Mouse (Mus musculus): ENCODE measurements around the gene Fam169a.
"Not testable (repeated sequence)": the region's sequence is repeated elsewhere in the genome, so short reads cannot be mapped to it uniquely, and the experiment has no call there.

Gene Fam169a

DNA sequence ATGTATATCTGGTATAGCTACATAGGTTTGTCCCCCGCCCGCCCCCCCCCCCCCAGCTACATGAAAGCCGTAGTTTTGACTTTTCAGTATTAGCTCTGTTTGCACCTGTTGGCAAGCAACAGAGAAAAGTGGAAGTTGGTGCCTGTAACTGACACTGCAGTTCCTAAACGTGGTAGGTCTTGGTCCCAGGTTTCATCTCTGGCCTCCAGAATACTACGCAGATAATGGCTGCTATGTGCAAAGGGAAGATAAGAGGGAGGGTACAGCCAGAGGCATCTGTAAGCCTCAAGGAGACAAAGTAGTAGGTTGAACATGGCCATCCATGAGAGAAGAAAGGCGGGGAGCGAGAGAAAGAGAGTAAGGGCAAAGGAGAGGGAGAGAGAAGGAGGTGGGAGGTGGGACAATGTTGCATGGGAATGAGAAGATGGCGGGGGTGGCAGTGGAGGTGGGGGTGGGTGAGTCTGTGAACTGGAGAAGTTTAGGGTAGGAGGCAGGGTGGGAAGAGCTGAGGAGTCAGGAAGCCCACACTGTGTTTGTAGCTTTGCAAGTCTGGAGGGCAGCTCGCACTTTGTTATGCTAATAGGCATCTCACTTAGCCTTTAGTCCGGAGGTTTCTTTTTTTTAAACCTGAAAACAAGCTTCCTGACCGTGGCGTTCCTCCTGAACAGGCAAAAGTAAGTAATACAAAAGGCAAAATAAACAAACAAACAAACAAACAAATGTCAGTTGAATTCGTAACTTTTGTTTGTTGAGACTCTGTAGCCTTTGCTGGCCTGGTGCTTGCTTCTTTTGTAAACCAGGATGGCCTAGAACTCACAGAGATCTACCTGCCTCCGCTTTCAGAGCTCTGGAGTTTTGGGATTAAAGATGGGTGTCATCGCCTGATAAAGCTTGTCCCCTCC, at the start of gene Fam169a:
Gene Fam169a, plus strand, starts transcription at position 638 of the 902 bp plus-strand sequence.
- no peak for DNase-seq (ENCODE audit: low spot score in 2 of 2)

DNA sequence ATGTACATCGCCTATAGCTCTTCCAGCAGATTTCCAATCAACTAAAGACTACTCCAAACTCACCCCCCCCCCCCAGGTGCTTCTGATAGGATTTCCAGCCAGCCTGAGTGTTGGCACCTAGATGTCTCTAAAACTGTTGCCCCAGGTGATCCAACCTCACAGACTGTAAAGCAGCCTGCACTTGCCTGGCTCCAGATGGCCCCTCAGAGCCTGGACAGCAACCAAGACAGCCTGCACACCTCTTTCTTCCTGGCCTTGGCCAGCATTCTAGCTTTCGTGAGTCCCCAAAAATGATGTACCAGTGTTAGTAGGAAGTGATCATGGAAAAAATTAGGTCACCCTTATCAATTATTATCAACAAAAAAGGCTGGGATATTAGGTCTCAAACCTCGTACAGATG, 49.4 kb upstream of the Fam169a start:
- DNase-seq (ENCODE audit: low spot score in 2 of 2) = no peak

DNA sequence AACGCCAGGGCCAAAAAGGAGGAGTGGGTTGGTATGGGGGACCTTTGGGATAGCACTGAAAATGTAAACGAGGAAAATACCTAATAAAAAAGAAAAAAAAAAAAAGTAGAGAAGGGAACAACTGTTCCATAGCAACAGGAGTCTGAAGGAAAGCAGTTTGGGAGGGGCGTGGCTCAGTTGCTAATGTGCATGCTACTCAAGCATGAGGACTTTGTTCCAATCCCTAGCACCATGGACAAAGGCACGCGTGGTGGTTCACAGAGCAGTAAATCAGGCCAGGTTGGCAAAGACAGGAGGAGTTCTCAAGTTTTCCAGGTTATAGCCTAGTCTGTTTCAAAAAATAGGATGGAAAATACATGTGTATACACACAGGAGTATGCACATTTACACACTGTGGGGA, 47.0 kb upstream of the Fam169a start:
- no peak for DNase-seq (ENCODE audit: low spot score in 2 of 2)

DNA sequence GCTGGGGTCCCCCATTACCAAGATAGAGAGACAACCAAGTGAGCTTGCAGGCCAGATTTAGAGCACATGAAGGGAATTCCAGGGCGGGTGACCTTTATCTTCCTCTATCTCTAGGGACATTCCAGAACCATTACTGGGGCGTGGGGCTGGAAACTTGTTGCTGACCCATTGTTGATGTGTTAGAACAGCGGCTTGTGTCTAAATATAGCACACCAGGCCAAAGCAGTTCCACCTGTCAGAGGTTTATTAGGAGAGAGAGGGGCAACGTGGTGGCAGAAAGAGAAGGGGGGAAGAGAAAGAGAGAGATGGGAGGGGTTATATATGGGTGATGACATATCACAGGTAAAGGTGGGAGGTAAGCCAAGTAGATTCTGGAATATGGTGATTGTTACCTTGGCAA, 45.2 kb upstream of the Fam169a start:
- DNase-seq (ENCODE audit: low spot score in 2 of 2) = no peak

DNA sequence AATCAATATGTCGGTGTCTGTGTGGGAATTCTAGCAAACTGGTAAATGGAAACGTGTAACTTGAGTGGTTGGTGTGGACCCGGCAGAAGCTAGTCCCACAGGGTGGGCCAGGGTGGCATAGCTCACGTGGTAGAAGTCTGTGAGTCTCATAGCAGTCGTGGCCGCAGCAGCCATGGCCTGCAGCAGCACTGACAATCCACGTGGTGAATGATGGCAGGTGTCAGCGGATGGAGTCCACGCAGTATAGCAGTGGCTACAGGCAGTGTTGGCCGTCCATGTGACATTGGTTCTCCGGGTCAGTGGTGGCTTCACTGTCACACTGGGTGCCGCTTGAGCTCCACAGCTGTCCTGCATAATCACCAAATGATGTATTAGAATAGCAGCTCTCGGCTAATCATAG, 37.0 kb upstream of the Fam169a start:
- no peak for DNase-seq (ENCODE audit: low spot score in 2 of 2)

DNA sequence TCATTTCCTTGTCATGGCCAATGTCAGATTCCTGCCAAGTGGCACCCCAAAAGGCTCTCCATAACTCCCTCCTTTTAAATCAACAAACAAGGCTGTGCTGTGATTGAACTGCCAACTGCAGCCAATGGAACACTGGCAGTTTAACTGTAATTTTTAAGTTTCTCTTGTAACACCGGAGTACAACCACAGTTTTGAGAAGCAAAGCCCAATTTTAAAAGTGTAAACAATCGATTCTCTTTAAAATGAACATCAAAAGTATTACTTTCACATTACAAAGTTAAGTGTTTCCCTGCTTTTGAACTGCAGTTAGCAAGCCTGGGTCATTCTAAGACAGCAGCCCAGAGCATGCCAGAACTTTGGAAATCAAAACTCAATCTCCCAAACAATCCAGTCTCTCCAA, 32.8 kb upstream of the Fam169a start, which contains the start of gene 1700029F12Rik:
Gene 1700029F12Rik, minus strand, starts transcription at position 101 of the 400 bp plus-strand sequence.
- DNase-seq (ENCODE audit: low spot score in 2 of 2) = no peak

DNA sequence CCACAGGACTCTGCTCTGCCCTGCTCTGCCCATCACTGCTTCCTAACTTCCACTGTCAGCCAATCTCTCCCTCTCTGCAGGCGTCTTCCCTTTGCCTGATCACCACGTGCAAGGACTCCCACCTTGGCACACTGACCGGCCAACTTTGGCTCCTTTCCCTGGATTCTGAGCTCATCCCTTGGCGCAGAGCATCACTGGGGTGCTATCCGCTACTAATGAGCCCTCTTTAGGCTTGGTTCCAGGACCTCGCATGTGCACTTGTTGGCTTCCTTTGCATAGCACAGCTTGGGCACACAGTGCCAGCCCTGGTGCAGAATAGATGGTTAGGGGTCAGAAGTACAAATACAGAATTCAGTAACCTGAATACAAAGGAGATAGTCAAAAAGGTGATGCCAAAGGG, 15.9 kb upstream of the Fam169a start:
- no peak for DNase-seq (ENCODE audit: low spot score in 2 of 2)

DNA sequence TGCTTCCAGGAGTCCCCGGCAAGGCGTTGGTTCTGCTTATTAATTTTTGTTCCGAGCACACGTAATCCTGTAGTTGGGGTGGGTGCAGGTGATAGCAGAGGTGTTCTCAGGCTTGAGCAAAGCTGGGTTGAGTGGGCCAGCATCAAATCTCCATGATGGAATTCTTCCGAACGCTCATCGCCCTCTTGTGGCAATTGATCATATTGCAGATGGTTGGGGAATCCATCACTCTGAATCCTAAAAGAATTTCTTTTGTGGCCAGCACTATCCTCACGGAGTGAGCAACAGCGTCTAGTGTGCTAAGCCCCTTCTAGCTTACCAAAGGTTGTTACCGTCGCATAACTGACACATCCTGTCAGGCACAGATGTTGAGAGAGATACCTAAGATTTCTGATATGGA, 14.4 kb upstream of the Fam169a start:
- DNase-seq (ENCODE audit: low spot score in 2 of 2) = peak; percentile 68 to 70

DNA sequence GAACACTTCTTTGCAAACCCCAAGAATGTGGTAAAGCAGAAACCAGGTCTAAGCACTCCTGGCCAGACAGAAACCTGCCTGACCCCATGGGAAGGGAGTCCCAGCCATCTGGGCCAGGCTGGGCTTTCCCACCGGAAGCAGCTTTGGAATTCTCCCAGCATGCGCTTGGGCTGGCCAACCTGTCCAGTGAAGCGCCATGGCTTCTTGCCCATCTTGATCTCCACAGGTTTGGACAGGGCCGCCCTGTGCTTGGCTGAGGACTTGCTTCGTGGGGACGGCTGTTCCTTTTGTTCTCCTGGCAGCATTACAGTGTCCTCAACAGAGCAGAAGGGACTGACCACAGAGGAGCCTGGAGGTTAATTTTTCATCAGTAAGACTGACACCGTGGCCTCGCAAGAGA, 13.2 kb upstream of the Fam169a start:
- no peak for DNase-seq (ENCODE audit: low spot score in 2 of 2)

DNA sequence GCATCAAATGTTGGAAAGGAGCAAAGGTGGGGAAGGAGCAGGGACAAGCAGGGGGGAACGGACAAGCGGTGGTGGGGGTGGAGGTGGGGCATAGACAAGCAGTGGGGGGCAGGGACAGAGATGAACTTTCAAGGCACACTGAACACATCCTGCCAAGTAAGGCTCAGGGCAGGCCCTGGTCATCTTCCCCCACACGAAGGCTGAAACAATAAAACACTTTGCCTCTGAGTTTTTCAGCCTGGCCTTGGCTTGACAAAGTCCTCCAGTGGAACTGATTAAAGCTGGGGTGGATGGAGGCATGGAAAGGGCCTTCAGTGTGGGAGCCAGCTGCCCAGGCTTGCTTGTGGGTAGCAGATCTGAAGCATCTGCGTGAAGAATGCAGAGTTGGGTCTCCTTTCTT, 9.3 kb upstream of the Fam169a start:
- no peak for DNase-seq (ENCODE audit: low spot score in 2 of 2)

DNA sequence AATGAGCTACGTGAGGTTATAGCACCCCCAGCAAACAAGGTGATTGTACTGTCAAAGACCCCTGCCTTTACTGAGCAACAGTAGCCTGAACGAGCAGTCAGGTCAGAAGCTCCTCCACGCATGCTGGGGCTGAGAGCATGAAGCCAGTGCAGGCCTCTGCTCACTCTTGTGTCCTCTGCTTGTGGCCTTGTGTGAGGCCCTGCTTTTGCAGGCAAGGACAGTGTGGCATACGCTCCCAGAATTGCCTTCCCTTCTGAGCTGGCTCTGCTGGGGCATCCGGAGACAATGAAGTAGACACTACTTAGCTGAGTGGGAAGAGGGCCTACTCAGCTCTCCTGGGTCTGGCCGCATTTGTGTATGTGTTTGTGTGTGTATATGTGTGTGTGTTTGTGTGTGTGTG, 7.3 kb upstream of the Fam169a start:
- no peak for DNase-seq (ENCODE audit: low spot score in 2 of 2)

DNA sequence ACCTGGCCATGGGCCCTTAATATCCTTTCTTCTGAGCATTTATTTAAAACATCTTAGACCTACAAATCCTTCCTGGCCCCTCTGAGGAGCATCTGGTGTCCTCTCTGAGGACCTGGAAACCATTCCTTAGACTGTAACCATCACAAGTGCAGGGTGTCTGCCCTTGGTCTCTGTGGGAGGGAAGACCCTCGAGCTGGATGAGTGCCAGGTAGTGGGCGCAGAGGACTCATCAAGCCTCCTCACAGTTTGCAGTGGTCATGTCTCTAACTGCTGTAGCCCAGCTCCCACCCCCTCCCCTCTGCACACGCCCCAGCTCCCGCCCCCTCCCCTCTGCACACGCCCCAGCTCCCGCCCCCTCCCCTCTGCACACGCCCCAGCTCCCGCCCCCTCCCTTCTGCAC, 6.8 kb upstream of the Fam169a start:
- DNase-seq (ENCODE audit: low spot score in 2 of 2) = no peak

DNA sequence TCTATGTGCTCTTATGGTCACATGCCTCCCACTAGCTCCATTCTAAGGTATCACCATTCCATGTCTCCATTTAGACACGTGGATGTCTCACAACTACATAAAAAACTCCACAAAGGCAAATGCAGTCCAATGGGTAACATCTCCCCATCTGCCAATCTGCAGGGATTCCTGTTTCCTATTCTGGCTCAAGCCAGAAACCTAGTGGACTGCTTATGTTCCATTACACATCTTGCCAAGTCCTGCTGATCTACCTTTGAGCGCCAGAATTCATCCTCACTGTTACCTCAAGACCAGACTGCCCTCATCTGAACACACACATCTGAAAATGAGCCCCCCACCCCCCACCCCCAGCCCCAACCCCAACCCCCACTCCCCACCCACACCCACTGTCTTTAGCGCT, 4.9 kb upstream of the Fam169a start:
- no peak for DNase-seq (ENCODE audit: low spot score in 2 of 2)

DNA sequence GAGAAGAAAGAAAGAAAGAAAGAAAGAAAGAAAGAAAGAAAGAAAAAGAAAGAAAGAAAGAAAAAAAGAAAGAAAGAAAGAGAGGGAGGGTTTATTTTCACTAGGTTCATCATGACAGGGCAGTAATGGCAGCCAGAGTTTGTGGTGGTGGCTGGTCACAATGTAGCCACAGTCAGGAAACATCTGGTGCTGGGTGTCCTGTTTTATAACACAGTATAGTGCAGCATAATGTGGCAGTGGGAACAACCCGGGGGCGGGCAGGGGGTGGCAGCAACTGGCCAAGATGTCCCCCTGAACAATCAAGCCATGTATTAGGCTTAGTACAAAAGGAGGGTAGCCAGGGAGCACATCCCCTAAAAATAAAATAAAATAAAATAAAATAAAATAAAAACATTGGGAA, 3.7 kb upstream of the Fam169a start:
- DNase-seq (ENCODE audit: low spot score in 2 of 2) = no peak

DNA sequence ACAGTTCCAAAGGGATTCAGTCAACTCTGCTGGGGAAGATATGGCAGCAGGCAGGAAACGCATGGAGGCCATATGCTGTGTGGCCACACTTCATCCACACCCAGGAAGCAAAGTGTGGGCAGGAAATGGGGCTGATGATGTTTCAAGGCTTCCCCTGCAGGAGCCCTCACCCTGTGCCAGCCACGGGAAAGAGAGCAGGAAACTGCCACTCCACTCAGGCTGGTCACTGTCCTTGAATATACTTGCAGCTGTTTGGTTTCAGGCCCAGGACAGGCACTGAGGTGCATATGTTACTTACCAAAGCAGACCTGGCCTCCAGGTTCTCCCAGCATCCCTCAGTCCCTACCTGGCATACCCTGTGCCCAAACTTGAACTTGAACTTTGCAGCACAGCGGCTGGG, 2.7 kb upstream of the Fam169a start:
- no peak for DNase-seq (ENCODE audit: low spot score in 2 of 2)

DNA sequence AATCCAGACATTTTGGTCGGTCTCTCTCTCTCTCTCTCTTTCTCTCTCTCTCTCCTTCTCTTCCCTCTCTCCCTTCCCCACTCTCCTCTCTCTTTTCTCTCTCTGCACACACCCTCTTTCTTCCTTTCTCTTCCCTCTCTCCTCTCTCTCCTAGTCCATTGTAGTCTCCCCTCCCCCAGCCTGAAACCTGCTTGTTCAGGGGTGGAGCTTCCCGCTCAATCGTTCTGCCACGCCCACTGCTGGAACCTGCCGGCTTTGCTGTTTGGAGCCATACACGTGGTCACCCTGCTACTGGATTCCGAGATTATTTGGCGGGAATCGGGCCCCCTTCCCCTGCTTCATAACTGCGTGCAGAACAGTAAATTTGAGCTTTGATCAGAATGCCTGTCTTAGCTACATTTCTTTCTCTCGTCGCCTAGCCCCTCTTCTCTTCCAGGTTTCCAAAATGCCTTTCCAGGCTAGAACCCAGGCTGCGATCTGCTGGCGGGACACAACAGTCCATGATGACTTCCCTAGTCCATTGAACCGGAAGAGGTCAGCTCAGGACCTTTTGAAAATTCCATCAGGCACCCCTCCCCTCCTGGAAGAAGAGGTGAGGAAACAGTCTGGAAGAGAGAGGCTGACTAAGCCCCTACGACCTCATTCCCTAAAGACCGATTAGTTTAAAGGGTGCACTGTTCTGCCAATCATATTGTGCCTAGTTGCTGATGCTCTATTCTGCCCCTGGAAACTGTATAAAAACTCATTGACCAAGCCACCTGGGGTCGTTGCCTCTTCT, 2.1 kb upstream of the Fam169a start:
- DNase-seq (ENCODE audit: low spot score in 2 of 2) = not testable (repeated sequence)

DNA sequence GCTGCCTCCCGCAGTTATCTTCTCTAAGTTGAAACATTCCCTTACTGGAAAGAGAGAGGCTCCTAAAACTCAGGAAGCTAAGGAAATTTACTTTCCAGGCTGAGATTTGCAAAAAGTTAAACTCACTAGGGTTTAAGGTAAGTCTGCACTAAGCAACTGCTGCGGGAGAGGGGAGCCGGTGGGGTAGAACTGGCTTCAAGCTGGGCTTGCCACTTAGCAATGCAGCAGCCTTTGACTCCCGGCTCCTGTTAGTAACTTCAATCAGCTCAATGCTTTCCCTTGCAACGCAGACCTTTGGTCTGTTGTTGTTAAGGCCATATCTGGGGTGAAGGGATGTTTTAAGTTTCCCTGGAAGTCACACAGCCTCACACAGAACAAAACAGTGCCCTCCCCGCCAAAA, 605 bp downstream of the Fam169a start:
- DNase-seq (ENCODE audit: low spot score in 2 of 2) = no peak

DNA sequence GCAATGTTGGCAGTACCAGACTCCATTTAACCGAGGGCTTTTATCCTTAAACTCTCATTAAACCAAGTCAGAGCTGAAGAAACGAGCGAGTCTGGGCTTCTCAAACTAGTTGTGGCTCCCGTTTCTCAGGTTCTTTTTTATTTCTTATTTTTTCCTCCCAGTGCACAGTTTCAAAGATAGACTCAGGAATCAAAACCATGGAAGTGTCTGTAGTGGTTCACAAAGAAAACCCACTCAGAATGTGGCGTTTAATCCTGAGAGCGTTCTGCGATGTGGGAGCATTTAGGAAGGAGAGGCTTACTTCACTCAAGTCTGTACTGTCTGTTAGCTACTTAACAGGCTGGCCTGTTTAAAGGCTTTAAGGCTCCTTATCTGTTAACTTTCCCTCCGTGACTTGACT, 1.1 kb downstream of the Fam169a start:
- DNase-seq (ENCODE audit: low spot score in 2 of 2) = no peak

DNA sequence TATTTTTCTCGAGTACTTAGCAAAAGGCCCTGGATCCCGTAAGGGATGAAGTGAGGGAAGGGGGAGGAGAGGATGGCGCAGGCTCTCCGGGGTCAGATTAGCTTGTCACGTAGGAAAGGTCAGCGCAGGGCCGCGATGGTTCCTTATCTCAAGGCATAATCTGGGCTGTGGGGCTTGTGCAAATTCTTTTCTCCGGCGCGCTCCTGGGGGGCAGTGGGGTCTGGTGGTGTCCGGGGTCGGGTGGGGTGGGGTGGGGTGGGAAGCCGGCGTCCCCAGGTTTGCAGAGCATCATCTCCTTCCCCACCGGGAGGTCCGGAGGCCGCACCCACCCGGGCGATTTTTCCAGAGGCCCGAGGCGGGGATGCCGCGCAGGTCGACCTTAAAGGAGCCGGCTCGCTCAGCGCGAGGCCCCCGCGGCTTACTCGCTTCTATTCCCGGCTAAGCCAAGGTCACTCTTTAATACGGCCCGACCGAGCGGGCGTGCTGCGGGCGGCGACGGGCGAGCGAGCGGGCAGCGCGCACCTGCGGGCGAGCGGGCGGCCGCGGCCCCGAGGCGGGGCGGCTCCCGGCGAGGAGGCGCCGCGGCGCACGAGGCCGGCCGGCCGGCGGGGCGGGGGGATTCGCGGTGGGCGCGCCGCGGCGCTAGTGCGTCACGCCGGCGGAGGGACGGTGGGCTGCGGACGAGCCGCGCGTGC, 4.0 kb downstream of the Fam169a start:
- peak; percentile 11 to 23 for DNase-seq (ENCODE audit: low spot score in 2 of 2)

DNA sequence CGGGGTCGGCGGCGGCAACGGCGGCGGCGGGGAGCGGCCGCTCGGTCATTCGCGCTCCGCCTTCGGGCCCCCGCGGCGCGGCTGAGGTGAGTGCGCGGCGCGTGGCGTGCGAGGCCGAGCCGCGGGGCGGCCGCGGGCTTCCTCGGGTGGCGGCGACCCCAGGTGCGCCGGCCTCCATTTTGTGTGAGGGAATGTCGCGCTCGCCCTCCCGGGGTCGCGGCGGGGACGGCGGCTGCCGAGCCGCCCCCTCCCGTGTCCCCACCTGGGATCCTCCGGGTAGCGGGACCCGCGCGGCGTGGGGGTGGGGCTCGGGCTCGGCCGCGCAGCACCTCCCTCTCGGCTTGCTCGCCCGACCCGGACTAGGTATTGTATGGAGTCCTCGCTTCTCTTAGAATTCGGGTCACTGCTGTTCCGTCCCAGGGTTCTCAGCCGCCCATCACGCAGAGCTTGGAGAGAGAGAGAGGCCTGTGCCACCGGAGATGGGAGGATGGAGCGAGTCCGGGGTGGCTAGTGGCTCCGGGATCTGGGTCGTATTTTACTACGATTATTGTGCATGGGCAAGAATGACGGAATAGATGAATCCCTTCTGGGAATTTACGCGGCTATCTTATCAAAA, 4.6 kb downstream of the Fam169a start:
- DNase-seq (ENCODE audit: low spot score in 2 of 2) = peak; percentile 27 to 28

DNA sequence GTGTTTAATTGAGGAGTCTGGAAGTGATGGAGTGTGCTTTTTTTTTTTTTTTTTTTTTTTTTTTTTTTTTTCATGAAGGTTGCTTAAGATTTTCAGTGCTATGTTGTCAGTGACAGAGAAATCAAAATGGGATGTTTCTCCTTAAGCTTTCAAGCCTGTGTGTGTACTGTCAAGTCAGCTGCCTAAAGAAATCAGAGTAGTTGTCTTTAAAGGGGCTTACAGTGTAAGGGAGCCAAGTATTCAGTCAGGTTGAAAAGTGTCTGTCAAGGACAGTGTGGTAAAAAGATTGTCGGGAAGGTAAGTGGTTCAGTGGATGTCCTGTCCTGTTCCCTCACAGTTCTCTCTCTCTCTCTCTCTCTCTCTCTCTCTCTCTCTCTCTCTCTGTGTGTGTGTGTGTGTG, 6.4 kb downstream of the Fam169a start:
- no peak for DNase-seq (ENCODE audit: low spot score in 2 of 2)

DNA sequence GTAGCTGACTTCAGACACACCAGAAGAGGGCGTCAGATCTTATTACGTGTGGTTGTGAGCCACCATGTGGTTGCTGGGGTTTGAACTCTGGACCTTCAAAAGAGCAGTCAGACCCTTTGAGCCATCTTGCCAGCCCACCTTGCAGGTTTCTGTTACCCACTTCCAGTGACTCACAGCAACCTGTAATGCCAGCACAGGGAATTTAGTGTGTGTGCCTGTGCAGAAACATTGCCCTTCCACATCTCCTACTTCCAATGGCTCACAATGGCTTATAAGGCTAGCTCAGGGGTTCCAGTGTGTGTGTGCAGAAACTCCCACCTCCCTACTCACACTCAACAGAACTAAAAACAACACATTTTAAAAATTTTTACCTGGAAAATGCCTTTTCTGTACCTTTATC, 10.5 kb downstream of the Fam169a start:
- no peak for DNase-seq (ENCODE audit: low spot score in 2 of 2)
